Mouse (Mus musculus): Measurements from ENCODE around the gene Tmcc1. TPM values are rescaled to one million over a fixed set of nuclear protein-coding genes. Genes with fewer than 3 reads are reported as not detected.
A peak's percentile ranks its signal among the peaks of the same experiment; 100 is the strongest.

Tmcc1 gene
- polyA plus RNA-seq, 1 experiment from 2014 or later: 14.4 TPM

DNA sequence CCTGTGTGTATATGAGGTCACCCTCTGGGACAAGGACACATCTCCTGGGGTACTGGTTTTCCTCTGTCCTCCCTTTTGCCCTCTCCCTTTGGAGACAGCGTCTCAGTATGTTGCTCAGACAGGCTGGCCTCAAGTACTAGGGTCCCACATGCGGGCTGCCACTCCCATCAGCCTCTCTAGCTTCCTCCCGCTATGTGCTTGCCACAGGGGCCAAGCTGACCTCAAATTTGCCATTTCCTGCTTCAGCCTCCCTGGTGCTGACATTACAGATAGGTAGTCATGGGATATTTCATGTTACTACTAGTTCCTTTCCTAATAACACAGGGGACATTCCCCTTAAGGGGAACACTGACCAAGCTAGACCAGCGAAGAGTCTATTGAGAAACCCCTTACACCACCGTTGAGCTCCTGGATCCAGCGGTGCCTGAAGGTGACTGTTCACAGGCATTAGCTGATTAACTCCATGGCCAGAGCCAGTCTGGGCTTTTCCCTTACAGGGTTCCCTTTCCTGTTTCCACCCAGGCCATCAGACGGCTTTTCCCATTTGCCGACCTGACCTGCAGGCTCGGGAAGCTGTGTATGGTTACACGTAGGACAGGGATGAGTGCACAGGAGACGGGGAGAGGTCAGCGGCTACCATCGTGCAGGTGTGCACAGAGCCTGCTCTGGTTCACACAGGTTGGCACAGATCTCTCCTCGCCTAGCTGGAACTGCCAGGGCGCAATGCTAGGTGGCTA, 220.0 kb downstream of the Tmcc1 start:
- H3K27me3 ChIP-seq: no peaks in the 10 kb centered on the region
- ATAC-seq (replicated peaks; ENCODE audit: low FRiP score): no peak
- peaks cover 56% of the 10 kb centered on the region for H3K4me1 ChIP-seq
- H3K36me3 ChIP-seq: peaks cover 78% of the 10 kb centered on the region
- WGBS: 65% methylated on average over 15 of the region's 15 CpGs
- H3K27ac ChIP-seq: peak overlapping the region; percentile 18; the same call in 1 of the 2 replicates
- no peak overlapping the region for H3K4me3 ChIP-seq (replicated peaks)
- H3K4me2 ChIP-seq: no peak overlapping the region
- H3K9me3 ChIP-seq (replicated peaks): no peaks in the 10 kb centered on the region
- H3K9ac ChIP-seq: no peak overlapping the region

GRCm38 (mm10) chr6:115972083-115972764, 221.1 kb downstream of the Tmcc1 start:
- 0 out of 2 replicates have a peak overlapping the region, but pooled peaks have one; percentile 43 for H3K27ac ChIP-seq
- no peak overlapping the region for H3K4me2 ChIP-seq
- WGBS: 84% methylated on average over 7 of the region's 7 CpGs
- no peak overlapping the region for H3K4me3 ChIP-seq (replicated peaks)
- no peaks in the 10 kb centered on the region for H3K27me3 ChIP-seq
- no peak overlapping the region for H3K9ac ChIP-seq
- H3K4me1 ChIP-seq: peaks cover 46% of the 10 kb centered on the region
- no peak for ATAC-seq (replicated peaks; ENCODE audit: low FRiP score)
- no peaks in the 10 kb centered on the region for H3K9me3 ChIP-seq (replicated peaks)
- H3K36me3 ChIP-seq: peaks cover 78% of the 10 kb centered on the region

GRCm38 (mm10) chr6:115971273-115972060, 221.8 kb downstream of the Tmcc1 start:
- Histone ChIP-seq H3K9ac (no peak overlapping the region), H3K36me3 (peaks cover 80% of the 10 kb centered on the region), H3K4me3 (replicated peaks) (no peak overlapping the region), H3K27me3 (no peaks in the 10 kb centered on the region), H3K4me2 (no peak overlapping the region), H3K27ac (peak overlapping the region; percentile 49), H3K4me1 (peaks cover 42% of the 10 kb centered on the region), H3K9me3 (replicated peaks) (no peaks in the 10 kb centered on the region)
- 35% methylated on average over 13 of the region's 13 CpGs for WGBS
- 0 out of 2 replicates have a peak, but pooled peaks have one; percentile 16 for ATAC-seq (replicated peaks; ENCODE audit: low FRiP score)

DNA sequence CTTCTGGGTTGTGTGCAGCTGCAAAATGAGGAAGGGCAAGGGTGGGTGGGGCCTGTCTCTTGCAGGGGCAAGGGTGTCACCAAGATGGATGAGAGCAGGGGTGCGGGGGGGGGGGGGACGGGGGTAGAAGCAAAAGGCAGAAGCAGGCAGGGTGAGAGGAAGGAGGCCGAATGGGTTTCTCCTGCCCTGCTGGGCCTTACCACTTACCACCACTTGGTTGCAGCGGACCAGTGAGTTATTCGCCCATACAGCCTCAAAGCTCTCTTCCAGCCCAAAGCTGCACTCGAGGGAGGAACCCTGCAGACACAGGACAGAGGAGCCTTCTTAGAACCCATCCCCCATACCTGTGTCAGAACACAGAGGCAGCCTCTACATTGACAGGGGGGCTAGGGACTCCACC, 223.3 kb downstream of the Tmcc1 start:
- peaks cover 40% of the 10 kb centered on the region for H3K4me1 ChIP-seq
- no peak overlapping the region for H3K9ac ChIP-seq
- H3K36me3 ChIP-seq: peaks cover 80% of the 10 kb centered on the region
- no peak overlapping the region for H3K4me3 ChIP-seq (replicated peaks)
- no peaks in the 10 kb centered on the region for H3K27me3 ChIP-seq
- no peaks in the 10 kb centered on the region for H3K9me3 ChIP-seq (replicated peaks)
- no peak overlapping the region for H3K4me2 ChIP-seq
- no peak for ATAC-seq (replicated peaks; ENCODE audit: low FRiP score)
- H3K27ac ChIP-seq: no peak overlapping the region
- WGBS: 56% methylated on average over 5 of the region's 6 CpGs

GRCm38 (mm10) chr6:115969103-115969502, 224.2 kb downstream of the Tmcc1 start:
- 72% methylated on average over 9 of the region's 9 CpGs for WGBS
- H3K9ac ChIP-seq: no peak overlapping the region
- H3K4me2 ChIP-seq: no peak overlapping the region
- H3K4me3 ChIP-seq (replicated peaks): no peak overlapping the region
- no peak overlapping the region for H3K27ac ChIP-seq
- ATAC-seq (replicated peaks; ENCODE audit: low FRiP score): no peak
- H3K4me1 ChIP-seq: peaks cover 40% of the 10 kb centered on the region
- H3K27me3 ChIP-seq: no peaks in the 10 kb centered on the region
- H3K36me3 ChIP-seq: peaks cover 75% of the 10 kb centered on the region
- H3K9me3 ChIP-seq (replicated peaks): no peaks in the 10 kb centered on the region

DNA sequence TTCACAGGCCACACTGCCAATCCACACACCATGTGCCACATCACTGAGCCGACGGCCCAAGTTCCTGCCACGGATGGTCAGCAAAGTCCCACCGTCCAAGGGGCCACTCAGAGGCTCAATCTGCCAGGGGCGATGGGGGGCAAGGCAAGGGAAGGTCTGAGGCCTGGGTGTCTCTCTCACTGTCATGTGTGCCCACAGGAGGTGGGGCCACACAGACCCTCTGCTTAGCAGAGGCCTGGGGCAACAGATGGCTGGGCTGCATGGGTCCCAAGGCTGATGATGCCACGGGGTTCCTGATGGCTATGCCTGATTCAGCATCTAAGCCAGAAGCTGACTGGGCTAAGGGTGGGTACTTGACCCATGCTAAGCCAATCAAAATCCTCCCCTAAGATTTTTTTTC, 224.6 kb downstream of the Tmcc1 start:
- peaks cover 37% of the 10 kb centered on the region for H3K4me1 ChIP-seq
- no peak overlapping the region for H3K9ac ChIP-seq
- ATAC-seq (replicated peaks; ENCODE audit: low FRiP score): no peak
- H3K27me3 ChIP-seq: no peaks in the 10 kb centered on the region
- H3K27ac ChIP-seq: no peak overlapping the region
- WGBS: 81% methylated on average over 6 of the region's 6 CpGs
- no peaks in the 10 kb centered on the region for H3K9me3 ChIP-seq (replicated peaks)
- no peak overlapping the region for H3K4me2 ChIP-seq
- peaks cover 74% of the 10 kb centered on the region for H3K36me3 ChIP-seq
- no peak overlapping the region for H3K4me3 ChIP-seq (replicated peaks)

Other genes with a start within 250 kb of the Tmcc1 start
- not detected in 2 replicates for gene H1foo, start 248.5 kb downstream of the Tmcc1 start, polyA plus RNA-seq (2015; fragmentation: Nextera tagmentation; extraction: Ambion mirVana)
- 47.3 and 52.7 TPM in 2 replicates for gene Plxnd1, start 198.5 kb downstream of the Tmcc1 start, polyA plus RNA-seq (2015; fragmentation: Nextera tagmentation; extraction: Ambion mirVana)
- gene Washc2, start 14.6 kb upstream of the Tmcc1 start, polyA plus RNA-seq (2015; fragmentation: Nextera tagmentation; extraction: Ambion mirVana): 52.2 and 58.1 TPM in 2 replicates
- gene Zfand4, start 70.7 kb upstream of the Tmcc1 start, polyA plus RNA-seq (2015; fragmentation: Nextera tagmentation; extraction: Ambion mirVana): 6.7 and 7.6 TPM in 2 replicates
- 37.5 and 40.4 TPM in 2 replicates for gene March8, start 144.5 kb upstream of the Tmcc1 start, polyA plus RNA-seq (2015; fragmentation: Nextera tagmentation; extraction: Ambion mirVana)

Measured in kidney, embryonic 15.5 days (tissue).